Mouse (Mus musculus) CH12.LX (cell line): ENCODE data around the gene Ass1. TPM values are rescaled to one million over a fixed set of nuclear protein-coding genes. Genes with fewer than 3 reads are reported as not detected.

Experiments
- DNase-seq: peaks from one replicate; pipeline ENCODE4 v3.0.0-alpha.2; 2013; ENCODE audit errors: extremely low read depth
- H3K27ac ChIP-seq: 2 replicates; pipeline ENCODE4 v1.5.1; 2012; ENCODE audit warnings: low read depth, mild to moderate bottlenecking, control low read depth, moderate library complexity; ENCODE audit not compliant: insufficient read depth
- H3K27me3 ChIP-seq: replicated peaks from 2 replicates; pipeline ENCODE3; 2012; ENCODE audit warnings: inconsistent platforms
- H3K36me3 ChIP-seq, 2 experiments: replicated peaks in 1 of 2; 2 replicates each; pipeline versions ENCODE3 to v1.6.1; 2012; ENCODE audit warnings: inconsistent platforms in 1 of 2, low read length in 1 of 2, mild to moderate bottlenecking in 1 of 2, mixed read lengths in 1 of 2, moderate library complexity in 1 of 2; ENCODE audit not compliant: control insufficient read depth in 1 of 2, insufficient read depth in 1 of 2
- H3K4me1 ChIP-seq, 2 experiments: 2 replicates each; pipeline ENCODE4 v1.6.1; 2012; ENCODE audit warnings: inconsistent platforms in 1 of 2, moderate library complexity in 1 of 2; ENCODE audit not compliant: insufficient read depth in 2 of 2, control insufficient read depth in 1 of 2
- H3K4me2 ChIP-seq: 2 replicates; pipeline ENCODE4 v1.6.1; 2012; ENCODE audit warnings: low read depth, mild to moderate bottlenecking, control low read depth; ENCODE audit not compliant: poor library complexity, insufficient read depth, severe bottlenecking
- H3K4me3 ChIP-seq, 3 experiments: fragments of 150-350 bp in 1 of 3; sonication (generic) in 1 of 3; replicated peaks in 1 of 3; 2 replicates each; pipeline versions ENCODE3 to v1.5.1; 2011 to 2012; ENCODE audit warnings: low read depth in 2 of 3, low read length in 2 of 3, mild to moderate bottlenecking in 2 of 3, moderate library complexity in 2 of 3, control low read depth in 1 of 3, improper control_type of control experiment in 1 of 3, inconsistent platforms in 1 of 3, mixed read lengths in 1 of 3; ENCODE audit not compliant: poor library complexity in 1 of 3
- H3K79me2 ChIP-seq: replicated peaks from 2 replicates; pipeline ENCODE4 v1.6.1; 2012; ENCODE audit warnings: mild to moderate bottlenecking, moderate library complexity; ENCODE audit not compliant: control insufficient read depth, poor library complexity, insufficient read depth, severe bottlenecking; ENCODE audit errors: extremely low read depth
- H3K9ac ChIP-seq: 2 replicates; pipeline ENCODE4 v1.6.1; 2012; ENCODE audit warnings: low read depth, mild to moderate bottlenecking, control low read depth, moderate library complexity; ENCODE audit not compliant: insufficient read depth
- H3K9me3 ChIP-seq: replicated peaks from 2 replicates; pipeline ENCODE3; 2012; ENCODE audit warnings: low read length, inconsistent platforms, mixed read lengths
- BHLHE40 ChIP-seq: IDR thresholded peaks from 2 replicates; pipeline ENCODE4 v1.6.1; 2011; ENCODE audit warnings: mild to moderate bottlenecking, low read depth, low read length, improper control_type of control experiment
- CHD1 ChIP-seq: IDR thresholded peaks from 2 replicates; pipeline ENCODE4 v1.6.1; 2012; ENCODE audit warnings: low read depth, low read length, improper control_type of control experiment, inconsistent platforms
- CTCF ChIP-seq, 2 experiments: IDR thresholded peaks in 1 of 2; conservative IDR thresholded peaks in 1 of 2; 2 replicates each; pipeline ENCODE4 v1.5.1; 2011 to 2012; ENCODE audit warnings: low read depth in 2 of 2, low read length in 2 of 2, improper control_type of control experiment in 1 of 2, inconsistent platforms in 1 of 2, mild to moderate bottlenecking in 1 of 2, moderate library complexity in 1 of 2
- E2F4 ChIP-seq: IDR thresholded peaks from 2 replicates; pipeline ENCODE4 v1.6.1; 2011; ENCODE audit warnings: low read depth, low read length, improper control_type of control experiment; ENCODE audit not compliant: insufficient replicate concordance
- ELF1 ChIP-seq: IDR thresholded peaks from 2 replicates; pipeline ENCODE4 v1.6.1; 2014; ENCODE audit warnings: low read depth, mild to moderate bottlenecking, inconsistent platforms, low read length, improper control_type of control experiment
- ETS1 ChIP-seq: conservative IDR thresholded peaks from 2 replicates; pipeline ENCODE4 v1.6.1; 2012; ENCODE audit warnings: low read depth, mild to moderate bottlenecking, inconsistent platforms, low read length, improper control_type of control experiment, moderate library complexity
- GABPA ChIP-seq: IDR thresholded peaks from 2 replicates; pipeline ENCODE4 v1.6.1; 2012; ENCODE audit warnings: low read depth, low read length, improper control_type of control experiment, inconsistent platforms; ENCODE audit not compliant: insufficient replicate concordance
- HCFC1 ChIP-seq: IDR thresholded peaks from 2 replicates; pipeline ENCODE4 v1.6.1; 2012; ENCODE audit warnings: low read depth, mild to moderate bottlenecking, inconsistent platforms, low read length, improper control_type of control experiment
- IRF4 ChIP-seq: IDR thresholded peaks from 2 replicates; pipeline ENCODE4 v1.6.1; 2014; ENCODE audit warnings: low read depth, mild to moderate bottlenecking, inconsistent platforms, low read length, improper control_type of control experiment
- JUN ChIP-seq: IDR thresholded peaks from 2 replicates; pipeline ENCODE4 v1.6.1; 2011; ENCODE audit warnings: low read depth, mild to moderate bottlenecking, low read length, improper control_type of control experiment, moderate library complexity; ENCODE audit not compliant: insufficient read depth
- JUND ChIP-seq: conservative IDR thresholded peaks from 2 replicates; pipeline ENCODE4 v1.6.1; 2011; ENCODE audit warnings: low read depth, low read length, improper control_type of control experiment
- KAT2A ChIP-seq: IDR thresholded peaks from 2 replicates; pipeline ENCODE4 v1.6.1; 2012; ENCODE audit warnings: low read length, improper control_type of control experiment, inconsistent platforms; ENCODE audit not compliant: insufficient replicate concordance
- MAFK ChIP-seq: IDR thresholded peaks from 2 replicates; pipeline ENCODE4 v1.6.1; 2011; ENCODE audit warnings: low read length, improper control_type of control experiment; ENCODE audit not compliant: insufficient replicate concordance
- MAX ChIP-seq: IDR thresholded peaks from 2 replicates; pipeline ENCODE4 v1.6.1; 2011; ENCODE audit warnings: low read length, improper control_type of control experiment
- MAZ ChIP-seq: IDR thresholded peaks from 2 replicates; pipeline ENCODE4 v1.6.1; 2012; ENCODE audit warnings: low read depth, mild to moderate bottlenecking, inconsistent platforms, low read length, improper control_type of control experiment, moderate library complexity
- MEF2A ChIP-seq: IDR thresholded peaks from 2 replicates; pipeline ENCODE4 v1.6.1; 2014; ENCODE audit warnings: low read depth, mild to moderate bottlenecking, inconsistent platforms, low read length, improper control_type of control experiment, borderline replicate concordance
- MXI1 ChIP-seq: IDR thresholded peaks from 2 replicates; pipeline ENCODE4 v1.6.1; 2011; ENCODE audit warnings: mild to moderate bottlenecking, low read depth, low read length, improper control_type of control experiment
- MYC ChIP-seq: IDR thresholded peaks from 2 replicates; pipeline ENCODE4 v1.6.1; 2011; ENCODE audit warnings: low read depth, mild to moderate bottlenecking, improper control_type of control experiment, low read length
- NELFE ChIP-seq: IDR thresholded peaks from 2 replicates; pipeline ENCODE4 v1.6.1; 2011; ENCODE audit warnings: low read depth, low read length, improper control_type of control experiment
- NRF1 ChIP-seq: IDR thresholded peaks from 2 replicates; pipeline ENCODE4 v1.6.1; 2014; ENCODE audit warnings: low read depth, mild to moderate bottlenecking, inconsistent platforms, low read length, improper control_type of control experiment, moderate library complexity
- PAX5 ChIP-seq: IDR thresholded peaks from 2 replicates; pipeline ENCODE4 v1.6.1; 2012; ENCODE audit warnings: low read length, inconsistent platforms, mixed read lengths
- POLR2AphosphoS2 ChIP-seq: IDR thresholded peaks from 2 replicates; pipeline ENCODE4 v1.6.1; 2011; ENCODE audit warnings: low read depth, low read length, improper control_type of control experiment
- RAD21 ChIP-seq: IDR thresholded peaks from 2 replicates; pipeline ENCODE4 v1.6.1; 2011; ENCODE audit warnings: low read depth, mild to moderate bottlenecking, low read length, improper control_type of control experiment, moderate library complexity
- RCOR1 ChIP-seq: conservative IDR thresholded peaks from 2 replicates; pipeline ENCODE4 v1.6.1; 2012; ENCODE audit warnings: low read depth, mild to moderate bottlenecking, inconsistent platforms, low read length, improper control_type of control experiment
- SIN3A ChIP-seq: IDR thresholded peaks from 2 replicates; pipeline ENCODE4 v1.6.1; 2012; ENCODE audit warnings: low read length, improper control_type of control experiment, inconsistent platforms
- SMC3 ChIP-seq: IDR thresholded peaks from 2 replicates; pipeline ENCODE4 v1.6.1; 2011; ENCODE audit warnings: low read depth, low read length, improper control_type of control experiment
- TBP ChIP-seq: conservative IDR thresholded peaks from 2 replicates; pipeline ENCODE4 v1.6.1; 2011; ENCODE audit warnings: low read depth, low read length, improper control_type of control experiment
- USF1 ChIP-seq: IDR thresholded peaks from 2 replicates; pipeline ENCODE4 v1.6.1; 2014; ENCODE audit warnings: low read depth, mild to moderate bottlenecking, inconsistent platforms, low read length, improper control_type of control experiment
- USF2 ChIP-seq: conservative IDR thresholded peaks from 2 replicates; pipeline ENCODE4 v1.6.1; 2011; ENCODE audit warnings: low read depth, low read length, improper control_type of control experiment
- ZC3H11A ChIP-seq: IDR thresholded peaks from 2 replicates; pipeline ENCODE4 v1.6.1; 2012; ENCODE audit warnings: low read depth, mild to moderate bottlenecking, inconsistent platforms, low read length, improper control_type of control experiment
- ZMIZ1 ChIP-seq: IDR thresholded peaks from 2 replicates; pipeline ENCODE4 v1.6.1; 2012; ENCODE audit warnings: low read depth, mild to moderate bottlenecking, inconsistent platforms, low read length, improper control_type of control experiment
- dilution Hi-C: fragments of 300-500 bp; cut with MboI; formaldehyde crosslinking; loops from 2 replicates; pipeline ENCODE4 v1.14.3; 2020; ENCODE audit warnings: low sequenced_read_pairs; ENCODE audit not compliant: extremely low pct_unique_long_range_greater_than_20kb, extremely low pct_ligation_motif_present
- in situ Hi-C: fragments of 300-500 bp; cut with MboI; formaldehyde crosslinking; loops from 3 replicates; pipeline ENCODE4 v1.14.3; 2019; ENCODE audit warnings: low sequenced_read_pairs, low pct_ligation_motif_present, low pct_unique_long_range_greater_than_20kb, mixed read lengths
- polyA plus RNA-seq: library from polyadenylated mRNA; unstranded; fragments of >175 nt; gene quantifications from 2 replicates; pipeline ENCODE4 v1.2.1, GENCODE M21; 2012; ENCODE audit warnings: low read depth; ENCODE audit not compliant: insufficient read length
- total RNA-seq, 2 experiments: library from RNA; depleted of rRNA; stranded (reverse); fragments of 300-350 nt in 1 of 2; fragments of >200 nt in 1 of 2; gene quantifications; 2 replicates each; pipeline ENCODE4 v1.2.3; 2012 to 2014

Ass1 gene
- total and polyA plus RNA-seq, 3 experiments, result 45.1 to 211 (median 87.8) TPM

DNA sequence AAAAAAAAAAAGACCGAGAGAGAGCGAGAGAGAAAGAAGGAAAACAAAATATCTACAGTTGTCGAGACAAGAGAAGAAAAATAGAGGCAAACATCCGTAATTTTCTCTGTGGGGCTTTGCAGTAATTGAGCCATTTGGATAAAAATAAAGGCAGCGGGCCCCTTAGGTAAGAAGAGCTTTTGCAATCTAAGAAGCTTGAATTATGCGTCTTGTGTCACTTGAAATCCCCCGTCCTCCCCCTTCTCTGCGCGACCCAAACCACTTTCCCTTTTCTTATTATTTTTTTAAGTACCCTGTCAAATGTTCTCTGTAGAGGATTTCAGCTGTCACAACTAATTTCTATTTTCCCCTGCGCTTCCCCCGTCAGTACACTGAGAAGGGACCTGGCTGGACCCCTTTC, 77.7 kb downstream of the Ass1 start:
- TF ChIP-seq TBP (no peak), SMC3 (no peak), KAT2A (no peak), NELFE (no peak), E2F4 (no peak), HCFC1 (no peak), MAFK (no peak), SIN3A (no peak), RCOR1 (no peak), MAZ (no peak), BHLHE40 (no peak), MXI1 (no peak), CHD1 (no peak), PAX5 (no peak), USF2 (no peak), ETS1 (no peak), MEF2A (no peak), POLR2AphosphoS2 (no peak), MYC (no peak), ELF1 (no peak)
- Histone ChIP-seq H3K4me2 (no peak overlapping the region), H3K27ac (no peak overlapping the region), H3K9me3 (peaks cover 3% of the 10 kb centered on the region), H3K36me3 (no peaks in the 10 kb centered on the region), H3K9ac (no peak overlapping the region), H3K79me2 (no peaks in the 10 kb centered on the region), H3K4me3 (no peak overlapping the region), H3K27me3 (peaks cover 29% of the 10 kb centered on the region), H3K4me1 (0 out of 4 replicates have a peak, but pooled peaks cover 0 to 3% of the 10 kb centered on the region in 2 experiments)
- in situ Hi-C loops (no loop called here), dilution Hi-C loops (no loop called here)
- DNase-seq, result no peak

DNA sequence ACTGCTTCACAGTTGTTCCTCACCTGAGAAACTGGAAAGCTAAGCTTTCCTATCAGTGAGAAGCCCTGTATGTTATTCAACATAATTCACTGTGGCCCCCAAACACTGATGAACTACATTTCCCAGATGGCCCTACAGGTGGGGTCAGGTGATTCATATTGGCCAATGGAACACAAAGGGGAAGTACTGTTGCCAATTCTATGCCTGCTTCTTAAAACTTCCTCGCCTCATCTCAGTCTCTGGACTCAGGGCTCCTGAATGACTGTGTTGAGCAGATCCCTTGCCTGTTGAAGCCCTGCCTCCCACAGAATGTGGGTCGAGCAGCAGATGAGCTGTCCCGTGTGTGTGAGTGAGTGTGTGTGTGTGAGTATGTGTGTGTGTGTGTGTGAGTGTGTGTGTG, 80.5 kb downstream of the Ass1 start:
- Histone ChIP-seq H3K9me3 (peaks cover 11% of the 10 kb centered on the region), H3K4me1 (0 out of 4 replicates have a peak, but pooled peaks cover 0 to 3% of the 10 kb centered on the region in 2 experiments), H3K79me2 (no peaks in the 10 kb centered on the region), H3K4me3 (no peak overlapping the region), H3K27ac (no peak overlapping the region), H3K27me3 (peaks cover 14% of the 10 kb centered on the region), H3K4me2 (no peak overlapping the region), H3K36me3 (no peaks in the 10 kb centered on the region), H3K9ac (no peak overlapping the region)
- peak; percentile 25 for DNase-seq
- dilution Hi-C loops, result no loop called here
- in situ Hi-C loops, result no loop called here
- TF ChIP-seq ETS1 (no peak), E2F4 (no peak), MXI1 (no peak), RAD21 (no peak), MYC (no peak), USF1 (peak; percentile 77), MAZ (no peak), ELF1 (peak; percentile 67), GABPA (no peak), MAFK (no peak), USF2 (peak; percentile 77), HCFC1 (peak; percentile 86), NRF1 (no peak), NELFE (no peak), MAX (no peak), BHLHE40 (no peak), IRF4 (no peak), ZC3H11A (no peak), JUN (no peak), SMC3 (no peak), RCOR1 (no peak), POLR2AphosphoS2 (no peak), CHD1 (no peak), ZMIZ1 (no peak), MEF2A (no peak), JUND (no peak), TBP (no peak), CTCF (conservative IDR thresholded peaks at IDR 0.05 in 1 of 2, IDR thresholded peaks at IDR 0.05 in 1 of 2; ENCODE audit: low read depth in 2 of 2, low read length in 2 of 2) (no peak)
